Mouse (Mus musculus) cerebral cortex, adult 2 months (tissue): ENCODE results near the gene Mlec.

Experiments
- WGBS: fragments of 180-500 bp; shearing (Covaris S2); methylation state at CpG from one replicate; pipeline ENCODE4 v1.1.7; 2018; 5-methylcytosine and 5-hydroxymethylcytosine counted together

Mlec gene

GRCm38 (mm10) chr5:115152132-115152956, 5.6 kb downstream of the Mlec start:
- 52% methylated on average over 8 of the region's 8 CpGs for whole genome bisulfite sequencing

GRCm38 (mm10) chr5:115151457-115151856, 6.5 kb downstream of the Mlec start:
- 85% methylated on average over 13 of the region's 13 CpGs for WGBS

DNA sequence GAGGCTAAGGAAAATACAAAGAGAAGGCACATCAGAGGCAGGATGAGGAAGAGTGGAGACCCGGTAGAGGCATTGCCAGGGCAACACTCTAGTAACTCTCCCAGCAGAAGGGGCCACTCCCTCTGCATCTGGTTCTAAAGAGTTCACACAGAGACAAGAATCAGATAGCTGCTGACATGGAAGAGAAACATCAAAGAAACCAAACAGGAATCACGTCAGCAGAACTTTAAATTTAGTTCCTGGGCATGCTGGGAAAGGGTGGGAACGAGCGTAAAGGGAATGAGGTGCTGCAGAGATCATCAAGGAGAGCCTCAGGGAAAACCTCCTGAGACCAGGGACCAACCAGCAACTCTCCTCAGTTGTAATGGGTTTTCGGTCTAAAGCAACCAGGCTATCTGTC, 7.0 kb downstream of the Mlec start:
- 74% methylated on average over 5 of the region's 5 CpGs for WGBS

DNA sequence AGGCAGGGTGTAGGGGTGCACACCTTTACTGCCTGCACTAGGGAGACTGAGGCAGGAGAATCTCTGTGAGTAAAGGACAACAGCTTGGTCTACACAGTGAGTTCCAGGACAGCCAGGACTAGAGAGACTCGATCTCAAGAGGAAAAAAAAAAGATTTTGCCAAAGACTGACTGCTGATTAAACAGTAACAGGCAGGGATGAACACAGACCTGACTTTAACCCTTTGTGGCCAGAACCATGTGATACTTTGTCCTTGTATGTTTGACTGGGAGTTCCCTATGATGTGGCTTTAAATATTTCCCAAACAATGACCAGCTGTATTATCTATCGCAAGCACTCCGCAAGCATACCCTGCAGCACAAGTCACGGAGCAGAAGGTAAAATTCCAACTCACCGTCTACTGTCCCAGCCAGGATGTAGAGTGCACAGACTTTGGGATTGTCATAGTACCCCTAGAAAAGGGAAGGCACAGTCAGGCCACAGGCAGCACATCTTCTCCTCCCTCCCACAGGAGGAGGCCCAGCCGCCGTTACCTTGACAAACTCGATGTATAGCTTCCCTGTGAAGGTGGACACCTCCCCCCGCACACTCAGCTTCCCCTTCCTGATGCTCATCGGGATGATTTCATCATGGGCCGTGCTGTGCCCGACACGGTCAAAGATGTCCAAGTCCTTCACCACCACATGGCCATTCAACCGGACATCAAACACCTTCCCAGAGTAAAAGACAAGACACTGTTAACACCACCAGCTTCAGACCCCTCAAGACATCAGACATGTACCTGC, 8.1 kb downstream of the Mlec start:
- WGBS = 95% methylated on average over 14 of the region's 14 CpGs

GRCm38 (mm10) chr5:115148872-115149271, 9.1 kb downstream of the Mlec start:
- no CpG with 5 or more reads among the region's 1 CpGs for WGBS

- WGBS = 94% methylated on average over 8 of the region's 8 CpGs
Observed at GRCm38 (mm10) chr5:115148378-115148777, 9.6 kb downstream of the Mlec start.

- WGBS = 90% methylated on average over 3 of the region's 3 CpGs
Observed at GRCm38 (mm10) chr5:115147388-115147787, 10.6 kb downstream of the Mlec start.

GRCm38 (mm10) chr5:115145976-115146746, 11.8 kb downstream of the Mlec start:
- 71% methylated on average over 6 of the region's 6 CpGs for WGBS

DNA sequence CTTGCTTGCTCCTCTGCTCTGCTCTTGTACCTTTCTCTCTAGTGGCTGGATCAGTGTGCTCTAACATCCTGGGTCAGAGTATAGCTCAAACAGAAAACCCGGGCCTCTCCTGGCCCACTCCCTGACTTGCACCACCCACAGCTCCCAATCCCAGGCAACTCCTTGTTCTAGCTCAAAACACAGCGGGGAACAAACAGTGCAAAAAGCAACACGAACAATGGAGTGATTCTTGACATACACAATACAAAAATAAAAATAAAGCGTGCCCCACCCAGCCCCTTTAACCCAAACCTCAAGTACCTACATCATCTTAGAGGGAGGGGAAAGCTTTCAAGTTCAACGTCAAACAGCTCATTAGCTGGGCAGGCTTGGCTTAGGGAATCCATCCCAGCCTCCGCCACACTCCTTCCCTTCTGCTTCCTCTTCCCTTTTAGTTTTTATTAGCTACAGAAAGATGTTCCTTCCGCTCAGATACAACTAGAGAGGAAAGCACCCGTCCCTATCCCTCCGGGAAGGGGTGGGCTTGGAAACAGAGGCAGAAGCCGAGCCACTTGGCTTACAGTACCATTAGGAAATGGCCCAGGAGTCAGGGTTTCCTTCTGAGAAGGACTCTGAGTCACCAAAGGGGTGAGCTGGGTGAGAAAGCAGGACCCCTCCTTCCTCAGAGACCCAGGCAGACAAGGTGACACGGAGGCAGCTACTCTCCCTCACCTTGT, 12.6 kb downstream of the Mlec start:
- WGBS = 55% methylated on average over 11 of the region's 11 CpGs

DNA sequence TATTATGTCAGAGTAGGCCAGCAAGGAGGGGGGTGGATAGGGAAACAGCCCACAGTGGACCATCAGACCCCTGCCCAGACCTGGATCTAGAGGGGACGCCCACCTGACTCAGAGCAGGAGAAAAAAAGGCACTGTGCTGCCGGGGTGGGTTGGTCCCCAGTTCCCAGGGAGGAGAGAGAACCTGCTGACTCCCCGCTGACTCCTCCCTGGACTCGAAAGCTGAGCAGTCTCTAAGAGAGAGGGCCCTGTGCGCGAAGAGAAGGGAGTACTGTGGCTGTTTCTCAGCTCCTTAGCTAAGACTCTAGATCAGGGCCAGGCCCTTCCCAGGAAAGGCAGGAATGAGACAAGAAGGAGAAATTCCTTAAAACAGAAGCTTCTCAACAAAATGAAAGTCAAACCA, 13.5 kb downstream of the Mlec start:
- 64% methylated on average over 6 of the region's 6 CpGs for WGBS

GRCm38 (mm10) chr5:115143552-115143951, 14.4 kb downstream of the Mlec start:
- WGBS = 31% methylated on average over 10 of the region's 10 CpGs

GRCm38 (mm10) chr5:115142166-115142697, 15.7 kb downstream of the Mlec start:
- 84% methylated on average over 9 of the region's 9 CpGs for WGBS

- WGBS = 78% methylated on average over 3 of the region's 3 CpGs
Observed at GRCm38 (mm10) chr5:115140726-115141125, 17.3 kb downstream of the Mlec start.

DNA sequence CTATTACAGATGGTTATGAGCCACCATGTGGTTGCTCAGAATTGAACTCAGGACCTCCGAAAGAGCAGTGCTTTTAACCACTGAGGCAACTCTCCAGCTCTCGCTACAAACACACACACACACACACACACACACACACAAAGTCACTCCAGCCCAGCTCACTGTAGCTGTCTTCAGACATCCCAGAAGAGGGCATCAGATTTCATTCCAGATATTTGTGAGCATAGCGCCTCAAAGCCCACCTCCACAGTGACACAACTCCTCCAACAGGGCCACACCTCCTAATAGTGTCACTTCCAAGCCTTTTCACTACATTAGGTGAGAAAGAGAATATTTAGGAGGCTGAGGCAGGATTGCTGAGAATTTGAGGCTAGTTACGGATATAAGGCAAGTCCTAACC, 18.9 kb downstream of the Mlec start:
- 80% methylated on average over 4 of the region's 4 CpGs for WGBS

DNA sequence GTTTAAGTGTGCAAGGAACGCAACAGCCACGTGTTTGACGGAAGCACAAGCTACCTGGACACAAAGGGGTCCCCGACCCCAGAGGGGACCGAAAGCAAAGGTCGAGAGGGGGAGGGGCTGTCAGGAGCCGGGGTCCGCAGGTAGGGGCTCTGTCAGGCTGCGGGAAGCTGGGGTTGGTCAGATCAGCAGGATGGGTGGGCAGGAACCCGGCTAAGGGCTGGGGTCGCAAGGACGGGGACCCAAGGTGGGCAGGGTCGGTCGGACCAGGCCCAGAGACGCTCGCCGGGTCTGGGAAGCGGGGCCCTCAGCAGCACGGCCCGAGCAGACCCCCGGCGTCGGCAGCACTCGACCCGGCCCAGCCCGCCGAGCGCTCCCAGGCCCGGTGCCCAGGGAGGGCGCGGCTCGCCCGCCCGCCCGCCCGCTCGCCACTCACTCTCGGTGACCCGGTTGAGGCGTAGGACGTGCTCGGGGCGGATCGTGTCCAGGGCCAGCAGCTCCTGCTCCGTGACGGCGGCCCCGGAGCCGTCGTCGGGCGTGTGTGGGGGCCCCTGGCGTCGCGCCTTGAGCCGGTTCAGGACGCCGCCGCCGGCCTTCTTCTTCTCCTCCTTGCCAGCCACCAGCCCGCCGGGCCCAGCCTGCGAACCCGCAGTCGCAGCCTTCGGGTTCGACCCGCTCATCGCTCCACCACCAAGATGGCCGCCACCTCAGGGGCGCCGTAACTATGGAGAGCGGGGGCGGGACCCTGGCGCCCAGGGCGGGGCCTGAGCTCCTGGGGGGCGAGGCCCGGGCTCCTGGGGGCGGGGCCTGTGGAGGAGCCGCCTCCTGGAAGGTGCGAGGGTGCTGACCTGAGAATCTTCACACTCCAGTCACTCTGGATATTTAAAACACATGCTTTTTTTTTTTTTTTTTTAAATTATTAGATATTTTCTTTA, 23.5 kb downstream of the Mlec start, which contains the start of gene Unc119b:
Unc119b (minus strand) TSS at position 742 of the 932 bp plus-strand sequence.
- WGBS = under 1% methylated on average over 80 of the region's 81 CpGs

DNA sequence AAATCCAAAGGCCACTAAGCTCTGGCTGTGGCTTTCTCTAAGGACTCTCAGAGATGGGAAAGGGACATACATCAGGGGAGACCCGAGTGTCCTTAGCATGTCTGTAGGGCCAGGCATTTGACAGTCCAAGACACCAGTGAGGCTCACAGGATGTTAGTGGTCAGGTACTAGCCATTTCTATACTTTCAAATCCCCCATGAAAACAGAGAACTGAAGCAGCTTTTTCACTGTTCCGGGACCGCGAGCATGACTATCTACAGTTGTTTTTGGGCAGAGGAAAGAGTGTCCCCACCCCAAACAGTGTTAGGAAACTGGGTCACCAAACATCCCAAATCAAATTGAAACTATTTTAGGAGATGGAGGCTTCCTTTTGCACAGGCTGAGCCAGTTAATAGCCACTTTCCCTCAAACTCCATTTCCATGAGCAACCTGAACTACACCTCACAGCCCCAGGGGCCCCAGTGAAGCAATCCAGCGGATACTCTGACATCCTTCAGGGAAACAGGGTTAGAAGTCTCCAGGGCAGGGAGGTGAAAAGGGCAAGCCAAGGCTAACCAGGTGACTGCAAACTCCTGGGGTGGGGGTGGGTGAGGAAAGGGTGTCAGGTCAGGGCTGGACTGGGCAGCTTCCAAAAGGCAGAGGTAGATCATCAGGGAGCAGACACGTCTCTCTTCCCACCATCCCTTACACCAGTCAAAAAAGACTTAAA, 24.5 kb downstream of the Mlec start:
- 41% methylated on average over 6 of the region's 6 CpGs for WGBS

DNA sequence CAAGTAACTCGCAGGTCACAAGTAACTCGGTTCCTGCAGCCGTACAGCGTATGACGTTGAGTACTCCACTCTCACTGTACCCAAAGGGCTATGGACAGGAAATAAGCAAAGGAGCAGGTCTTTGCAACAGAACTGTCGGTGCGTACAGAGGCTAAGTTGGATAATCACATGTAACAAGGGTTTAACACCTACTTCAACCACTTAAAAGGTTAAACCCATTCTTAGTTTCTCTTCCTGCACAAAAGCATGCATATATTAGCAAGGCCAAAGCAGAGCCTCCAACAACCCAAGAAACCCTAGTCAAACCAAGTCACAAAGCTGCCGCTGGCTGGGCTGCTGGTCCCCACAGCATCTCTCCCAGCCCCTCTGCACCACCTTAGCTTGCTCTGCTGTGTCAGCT, 25.5 kb downstream of the Mlec start:
- 91% methylated on average over 8 of the region's 8 CpGs for WGBS

DNA sequence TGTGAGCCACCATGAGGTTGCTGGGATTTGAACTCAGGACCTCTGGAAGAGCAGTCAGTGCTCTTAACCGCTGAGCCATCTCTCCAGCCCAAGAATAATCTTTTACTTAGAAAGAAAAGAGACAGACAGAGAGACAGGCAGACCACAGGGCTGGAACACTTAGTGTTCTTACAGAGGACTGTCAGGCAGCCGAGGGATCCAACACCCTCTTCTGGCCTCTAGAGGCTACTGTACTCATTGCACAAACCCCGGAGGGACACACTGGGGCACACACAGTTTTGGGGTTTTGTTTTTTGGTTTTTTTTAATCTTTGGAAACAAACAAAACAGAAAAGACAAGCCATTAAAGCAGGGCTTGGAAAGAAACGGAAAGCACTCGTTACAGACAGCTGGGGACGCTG, 28.7 kb downstream of the Mlec start:
- WGBS = 83% methylated on average over 6 of the region's 6 CpGs

DNA sequence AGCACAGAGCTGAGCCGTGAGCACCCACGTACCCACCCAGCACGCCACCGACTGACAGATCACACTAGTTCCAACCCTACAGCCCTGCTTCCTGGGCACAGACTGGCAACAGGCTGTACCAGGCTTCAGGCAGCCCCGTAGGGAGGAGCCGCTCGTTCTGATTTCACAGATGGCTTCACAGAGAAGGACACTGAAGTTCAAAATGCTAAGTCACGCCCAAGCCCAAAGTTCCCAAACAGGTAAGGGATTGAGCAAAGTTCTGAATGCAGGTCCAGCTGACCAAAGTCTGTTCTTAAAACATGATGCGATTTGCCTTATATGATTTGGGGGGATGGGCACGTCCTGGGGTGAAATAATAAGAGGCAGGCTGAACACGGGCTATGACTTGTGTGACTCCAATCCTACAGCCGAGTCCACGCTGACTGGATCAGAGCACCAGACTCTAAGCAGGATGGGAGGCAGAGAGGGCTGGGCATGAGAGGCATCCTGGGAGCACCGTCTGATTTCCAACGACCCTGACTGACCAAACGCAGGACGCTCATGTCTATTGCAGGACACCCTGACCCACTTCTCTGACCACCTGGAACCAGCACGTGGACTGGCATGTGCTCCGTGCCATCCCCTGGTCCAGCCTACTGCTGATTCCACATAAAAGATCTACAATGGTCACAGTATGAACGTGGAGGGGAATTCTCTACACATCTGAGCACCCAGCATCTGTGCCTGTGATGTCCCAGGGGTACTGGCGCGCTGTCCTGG, 30.4 kb downstream of the Mlec start:
- WGBS = 86% methylated on average over 22 of the region's 22 CpGs
